Mouse (Mus musculus) lung, adult 2 months (tissue): Measurements from ENCODE around the gene Olfr145. TPM values are rescaled to one million over a fixed set of nuclear protein-coding genes. Genes with fewer than 3 reads are reported as not detected.

ENCODE experiments used
- DNase-seq: peaks from one replicate; pipeline ENCODE4 v3.0.0; 2022
- H3K4me1 ChIP-seq: fragments of 200-500 bp; 2 replicates; pipeline ENCODE4 v1.6.1; 2011; ENCODE audit warnings: low read length; ENCODE audit not compliant: control insufficient read depth, insufficient read depth
- H3K4me3 ChIP-seq: fragments of 200-500 bp; replicated peaks from 2 replicates; pipeline ENCODE3; 2011; ENCODE audit warnings: low read depth, mild to moderate bottlenecking, control low read depth, low read length; ENCODE audit errors: extremely low read depth
- CTCF ChIP-seq: fragments of 200-500 bp; IDR thresholded peaks from 2 replicates; pipeline ENCODE4 v1.5.1; 2011; ENCODE audit warnings: mild to moderate bottlenecking, low read length, control low read depth; ENCODE audit not compliant: insufficient read depth
- POLR2A ChIP-seq: fragments of 200-500 bp; IDR thresholded peaks from 2 replicates; pipeline ENCODE4 v1.6.1; 2011; ENCODE audit warnings: low read depth, mild to moderate bottlenecking, control low read depth, low read length, borderline replicate concordance; ENCODE audit errors: extremely low read depth
- WGBS: fragments of 180-500 bp; shearing (Covaris S2); methylation state at CpG from one replicate; pipeline ENCODE4 v1.1.7; 2018; 5-methylcytosine and 5-hydroxymethylcytosine counted together
- polyA plus RNA-seq: library from polyadenylated mRNA; depleted of rRNA; stranded (reverse); fragments of >200 nt; gene quantifications from 2 replicates; pipeline ENCODE4 v1.2.3, GENCODE M21; 2012; rRNA removed

The Olfr145 gene
- polyA plus RNA-seq, 1 experiment, result not detected

- 35% methylated on average over 1 of the region's 1 CpGs for WGBS
- TF ChIP-seq CTCF (no peak), POLR2A (no peak)
- DNase-seq, result no peak
- Histone ChIP-seq H3K4me1 (no peaks in the 10 kb centered on the region), H3K4me3 (no peak overlapping the region)
Observed at GRCm38 (mm10) chr9:37918018-37918417, 21.5 kb downstream of the Olfr145 start.

GRCm38 (mm10) chr9:37924194-37924593 is 27.7 kb downstream of the Olfr145 start:
- Histone ChIP-seq H3K4me1 (no peaks in the 10 kb centered on the region), H3K4me3 (no peak overlapping the region)
- WGBS, result 71% methylated on average over 5 of the region's 5 CpGs
- no peak for TF ChIP-seq POLR2A
- no peak for TF ChIP-seq CTCF
- no peak for DNase-seq

- WGBS, result 51% methylated on average over 2 of the region's 2 CpGs
Observed at GRCm38 (mm10) chr9:37925445-37925844, 28.9 kb downstream of the Olfr145 start.

GRCm38 (mm10) chr9:37926019-37927013 is 29.8 kb downstream of the Olfr145 start:
- no peak for DNase-seq
- Histone ChIP-seq H3K4me3 (no peak overlapping the region), H3K4me1 (no peaks in the 10 kb centered on the region)
- WGBS, result 59% methylated on average over 3 of the region's 3 CpGs
- TF ChIP-seq POLR2A, result no peak
- no peak for TF ChIP-seq CTCF

More at GRCm38 (mm10) chr9:37925445-37925844, 28.9 kb downstream of the Olfr145 start:
- Histone ChIP-seq H3K4me3 (no peak overlapping the region), H3K4me1 (no peaks in the 10 kb centered on the region)
- TF ChIP-seq CTCF (no peak), POLR2A (no peak)
- no peak for DNase-seq

- DNase-seq, result peak; percentile 11
- TF ChIP-seq POLR2A, result no peak
- peak; percentile 41 for TF ChIP-seq CTCF
- no peaks in the 10 kb centered on the region for H3K4me1 ChIP-seq
- 7% methylated on average over 11 of the region's 11 CpGs for WGBS
- no peak overlapping the region for H3K4me3 ChIP-seq
Observed at GRCm38 (mm10) chr9:37932519-37932918, 36.0 kb downstream of the Olfr145 start.

- Histone ChIP-seq H3K4me1 (no peaks in the 10 kb centered on the region), H3K4me3 (no peak overlapping the region)
- DNase-seq, result no peak
- TF ChIP-seq POLR2A, result no peak
- no peak for TF ChIP-seq CTCF
Observed at GRCm38 (mm10) chr9:37934146-37934545, 37.6 kb downstream of the Olfr145 start.

GRCm38 (mm10) chr9:37941167-37941566 is 44.6 kb downstream of the Olfr145 start:
- DNase-seq, result no peak
- WGBS, result 87% methylated on average over 2 of the region's 2 CpGs
- no peak for TF ChIP-seq POLR2A
- no peak for TF ChIP-seq CTCF
- Histone ChIP-seq H3K4me1 (no peaks in the 10 kb centered on the region), H3K4me3 (no peak overlapping the region)

Other genes with a start within 250 kb of the Olfr145 start
- 32.7 and 44.5 TPM in 2 replicates for gene Tbrg1, start 239.4 kb upstream of the Olfr145 start, polyA plus RNA-seq
- gene Panx3, start 227.5 kb upstream of the Olfr145 start, polyA plus RNA-seq, result not detected in 2 replicates
- gene Olfr160, start 180.5 kb upstream of the Olfr145 start, polyA plus RNA-seq, result not detected in 2 replicates
- not detected in 2 replicates for gene Olfr874, start 151.6 kb upstream of the Olfr145 start, polyA plus RNA-seq
- 0.11 TPM in 1 of 2 replicates, not detected in the other for gene Olfr875, start 124.9 kb upstream of the Olfr145 start, polyA plus RNA-seq
- gene Olfr876, start 93.7 kb upstream of the Olfr145 start, polyA plus RNA-seq, result not detected in 2 replicates
- gene Olfr877, start 42.5 kb upstream of the Olfr145 start, polyA plus RNA-seq, result not detected in 2 replicates
- gene Olfr878, start 21.1 kb downstream of the Olfr145 start, polyA plus RNA-seq, result not detected in 2 replicates
- not detected in 2 replicates for gene Olfr881, start 95.1 kb downstream of the Olfr145 start, polyA plus RNA-seq
- gene Olfr883, start 129.1 kb downstream of the Olfr145 start, polyA plus RNA-seq, result not detected in 2 replicates
- gene Olfr884, start 149.8 kb downstream of the Olfr145 start, polyA plus RNA-seq, result not detected in 2 replicates
- gene Olfr885, start 164.6 kb downstream of the Olfr145 start, polyA plus RNA-seq, result not detected in 2 replicates
- gene Olfr887, start 187.3 kb downstream of the Olfr145 start, polyA plus RNA-seq, result not detected in 2 replicates
- not detected in 2 replicates for gene Olfr888, start 211.4 kb downstream of the Olfr145 start, polyA plus RNA-seq
- gene Olfr889, start 218.5 kb downstream of the Olfr145 start, polyA plus RNA-seq, result not detected in 2 replicates
- gene Olfr890, start 245.8 kb downstream of the Olfr145 start, polyA plus RNA-seq, result not detected in 2 replicates